Mouse (Mus musculus): Measurements from ENCODE around the gene Klf6. TPM values are rescaled to one million over a fixed set of nuclear protein-coding genes. Genes with fewer than 3 reads are reported as not detected.

Klf6 gene
- total RNA-seq (2021) = 100 to 1,000 TPM; 112 to 117 TPM

DNA sequence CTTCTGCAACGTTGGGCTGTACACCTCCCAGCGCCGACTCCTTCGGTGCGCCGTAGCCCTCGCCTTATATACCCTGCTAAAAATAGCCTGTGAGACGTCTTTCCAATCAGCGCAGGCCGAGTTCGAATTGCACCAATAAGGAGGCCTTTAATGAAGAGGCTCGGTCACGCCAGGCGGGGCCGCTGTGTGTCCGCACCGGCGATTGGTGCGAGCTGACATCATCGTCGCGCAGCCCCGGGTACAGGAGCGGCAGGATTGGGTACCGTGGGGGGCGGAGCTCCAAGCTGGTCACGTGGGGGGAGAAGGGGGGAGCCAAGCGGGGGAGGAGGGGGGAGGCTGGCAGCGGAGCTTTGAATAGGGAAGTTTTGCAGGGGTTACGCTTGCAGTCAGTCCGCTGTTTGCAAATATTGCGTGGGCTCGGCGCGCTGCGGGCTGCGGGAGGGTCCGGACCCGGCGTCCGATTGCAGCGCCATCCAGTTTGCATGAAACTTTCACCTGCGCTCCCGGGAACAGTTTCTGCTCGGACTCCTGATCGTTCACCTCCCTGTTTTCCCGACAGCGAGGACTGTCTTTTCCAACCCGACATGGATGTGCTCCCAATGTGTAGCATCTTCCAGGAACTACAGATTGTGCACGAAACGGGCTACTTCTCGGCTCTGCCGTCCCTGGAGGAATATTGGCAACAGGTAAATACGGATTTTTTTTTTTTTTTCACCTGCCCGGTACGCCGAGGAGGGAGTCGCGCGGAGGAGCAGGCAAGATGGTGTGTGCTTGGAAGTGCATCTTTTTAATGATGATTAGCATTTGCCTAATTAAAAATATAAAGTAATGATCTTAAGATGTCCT is at the start of gene Klf6:
Klf6 (plus strand) TSS at position 326 of the 846 bp plus-strand sequence.
- DNase-seq = peak; percentile 99
- intact Hi-C loops (cut with DNase I) = loop anchor here (2.0 to 10.0 kb wide), 5 partner anchors 367 to 1087 kb away; no protein-coding TSS in a partner anchor

DNA sequence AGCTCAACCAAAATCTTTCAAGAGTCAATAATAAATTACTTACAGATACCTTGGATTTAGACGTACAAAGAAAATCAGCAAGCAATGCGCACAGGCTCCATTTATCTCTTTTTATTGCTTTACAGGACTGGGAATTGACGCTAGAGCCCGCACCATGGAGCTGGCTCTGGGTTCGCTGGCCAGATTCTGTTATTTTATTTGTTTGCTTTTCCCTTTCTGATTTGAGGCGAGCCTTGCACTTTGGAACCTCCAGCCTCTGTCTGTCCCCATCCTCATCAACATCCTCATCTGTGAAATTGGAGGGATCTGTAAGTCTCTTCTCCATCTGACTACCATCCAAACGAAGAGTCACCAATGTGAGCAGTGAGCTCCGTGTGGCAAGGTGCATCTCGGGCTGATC is 47.8 kb upstream of the Klf6 start:
- intact Hi-C loops (cut with DNase I) = no loop called here
- DNase-seq = no peak

DNA sequence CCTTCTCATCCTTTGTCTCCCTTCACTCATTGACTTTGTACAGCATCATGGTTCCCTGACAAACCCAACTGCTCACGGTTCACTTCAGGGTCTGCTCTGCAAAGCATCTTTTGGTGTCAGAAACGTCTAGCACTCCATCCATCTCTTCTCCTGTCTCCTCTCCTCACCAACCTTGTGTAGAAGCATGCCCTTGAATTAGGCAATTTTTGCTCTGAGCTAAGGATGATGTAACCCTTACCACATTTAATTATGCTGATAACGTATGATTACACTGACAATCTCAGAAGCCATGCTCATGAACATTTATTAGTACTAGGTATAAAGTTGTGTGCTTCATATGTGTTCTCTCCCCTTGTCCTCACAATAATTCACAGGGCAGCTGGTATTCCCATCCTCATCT is 44.0 kb upstream of the Klf6 start:
- intact Hi-C loops (cut with DNase I) = no loop called here
- no peak for DNase-seq

DNA sequence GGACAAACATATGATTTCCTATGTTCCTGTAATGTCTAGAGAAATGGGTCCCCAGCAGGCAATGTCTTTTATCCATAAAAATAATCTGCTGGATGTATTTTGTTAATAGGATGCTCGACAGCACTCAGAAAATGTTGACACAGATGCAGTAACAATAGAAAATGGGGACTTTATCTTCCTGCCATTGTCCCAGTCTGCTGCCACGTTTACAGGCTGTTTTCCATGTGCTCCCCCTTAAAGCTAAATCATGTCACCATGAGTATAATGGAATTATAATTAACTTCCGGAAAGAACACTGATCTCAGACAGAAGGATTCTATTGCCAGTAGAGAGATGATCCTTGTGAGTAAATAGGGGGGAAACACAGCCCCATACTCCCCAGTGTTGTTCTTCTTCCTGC is 42.1 kb upstream of the Klf6 start:
- no peak for DNase-seq
- intact Hi-C loops (cut with DNase I) = no loop called here

DNA sequence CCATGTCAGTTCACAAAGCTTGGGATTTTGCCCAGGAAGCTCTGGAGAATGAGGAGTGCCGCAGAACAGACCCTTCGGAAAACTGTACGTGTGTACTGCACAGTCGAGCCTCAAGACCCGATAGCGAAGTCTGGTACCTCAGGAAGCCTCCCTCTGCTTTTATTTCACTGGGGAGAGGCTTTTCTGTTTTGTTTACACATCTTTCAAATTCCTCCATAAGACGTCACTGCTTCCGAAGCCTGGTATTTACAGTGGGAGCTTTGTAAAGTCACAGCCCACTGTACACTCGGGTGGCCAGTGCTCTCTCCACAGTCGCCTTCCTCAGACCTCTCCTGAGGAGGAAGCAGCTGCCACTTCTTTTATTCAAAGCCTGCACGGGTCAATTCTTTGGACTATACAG is 38.7 kb upstream of the Klf6 start:
- DNase-seq = no peak
- intact Hi-C loops (cut with DNase I) = no loop called here

DNA sequence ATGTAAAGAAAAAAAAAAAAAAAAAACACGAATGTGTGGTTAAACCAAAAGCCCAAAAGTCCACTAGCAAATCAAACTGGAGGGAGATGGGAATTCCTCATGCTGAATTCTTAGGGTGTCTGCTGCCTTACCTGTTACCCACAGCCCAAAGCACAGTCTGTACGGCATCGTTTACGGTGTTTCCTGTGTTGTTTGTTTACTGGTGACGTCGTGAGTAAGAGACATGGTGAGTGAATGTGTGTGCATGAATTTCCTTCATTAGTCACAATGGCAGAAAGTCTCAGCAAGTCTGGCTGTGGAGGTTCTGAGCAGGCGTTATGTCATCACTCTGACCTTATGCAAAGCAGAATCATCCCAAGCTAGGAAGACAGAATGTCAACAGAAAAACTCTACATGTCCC is 38.1 kb upstream of the Klf6 start:
- intact Hi-C loops (cut with DNase I) = no loop called here
- no peak for DNase-seq

DNA sequence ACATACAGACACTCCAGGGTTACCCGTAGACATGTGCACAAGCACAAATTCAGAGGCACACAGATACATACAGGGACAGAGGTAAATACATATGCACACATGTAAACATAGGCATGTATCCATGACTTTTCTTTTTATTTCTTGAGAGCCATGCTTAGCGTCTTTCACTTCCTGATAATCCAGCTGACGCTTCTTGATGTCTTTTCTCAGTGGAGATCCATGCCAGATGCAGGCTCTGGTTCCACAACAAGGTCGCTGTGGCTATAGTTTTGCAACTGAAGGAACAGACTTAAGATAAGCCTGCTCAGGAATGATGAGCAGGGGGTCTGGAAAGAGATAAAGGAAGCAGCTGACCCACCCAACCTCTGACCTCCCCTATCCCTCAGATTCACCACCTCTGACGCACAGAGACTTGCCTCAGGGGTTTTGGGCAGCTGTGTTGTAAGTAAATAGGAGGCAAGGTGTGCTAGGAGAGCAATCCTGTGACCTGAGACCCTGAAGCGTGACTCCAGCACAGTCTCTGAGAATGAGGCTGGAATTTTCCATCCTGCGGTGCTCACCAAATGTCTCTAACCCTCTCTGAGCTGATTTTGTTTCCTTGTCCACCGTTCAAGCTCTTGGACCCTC is 37.0 kb upstream of the Klf6 start:
- intact Hi-C loops (cut with DNase I) = no loop called here
- no peak for DNase-seq

DNA sequence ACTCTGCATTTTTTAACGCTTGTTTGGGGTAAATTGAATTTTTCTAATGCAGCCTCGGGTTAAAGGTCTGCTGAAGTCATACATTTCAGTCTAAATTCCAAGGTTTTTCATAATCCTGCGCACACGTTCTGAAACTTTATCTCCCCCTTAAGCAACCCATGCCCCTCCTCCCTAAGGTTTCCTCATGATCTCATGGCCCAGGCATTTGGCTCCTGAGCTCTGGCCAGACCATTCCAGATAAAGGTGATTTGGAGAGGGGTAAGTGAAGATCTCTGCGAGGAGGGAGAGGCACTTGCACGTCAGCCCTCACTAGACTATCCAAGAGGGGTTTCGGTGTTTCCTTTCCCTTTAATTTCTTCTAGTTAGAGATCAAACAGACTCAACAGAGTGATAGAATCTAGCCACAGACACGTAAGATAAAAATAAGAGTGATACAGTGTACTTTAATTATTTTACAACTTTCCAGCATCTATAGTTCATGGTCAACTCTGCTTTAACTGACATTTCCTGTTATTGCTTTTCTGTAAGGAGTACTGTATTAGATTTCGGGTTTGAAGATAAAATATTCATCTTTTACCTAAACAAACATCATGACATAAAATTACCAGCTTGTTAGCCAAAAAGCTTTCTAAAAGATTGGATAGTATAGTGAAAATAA is 35.0 kb upstream of the Klf6 start:
- DNase-seq = no peak
- intact Hi-C loops (cut with DNase I) = no loop called here

DNA sequence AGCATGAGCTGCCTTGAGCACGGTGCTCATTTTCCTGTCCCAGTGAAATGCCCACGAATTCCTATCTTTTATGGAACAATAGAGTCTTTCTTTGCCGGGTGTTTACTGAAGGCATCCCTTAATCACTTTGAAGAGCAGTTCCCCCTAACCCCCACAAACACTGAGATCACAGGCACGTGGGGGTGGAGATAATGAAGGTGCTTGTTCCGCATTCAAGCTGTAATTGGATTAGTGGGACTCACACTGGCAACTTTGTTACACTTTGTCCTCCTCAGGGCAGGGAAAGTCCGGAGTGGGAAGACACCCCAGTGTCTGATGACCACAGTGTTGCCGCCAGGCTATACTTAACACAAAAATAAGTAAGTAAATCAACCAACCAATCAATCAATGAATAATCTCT is 29.3 kb upstream of the Klf6 start:
- DNase-seq = no peak
- intact Hi-C loops (cut with DNase I) = no loop called here

DNA sequence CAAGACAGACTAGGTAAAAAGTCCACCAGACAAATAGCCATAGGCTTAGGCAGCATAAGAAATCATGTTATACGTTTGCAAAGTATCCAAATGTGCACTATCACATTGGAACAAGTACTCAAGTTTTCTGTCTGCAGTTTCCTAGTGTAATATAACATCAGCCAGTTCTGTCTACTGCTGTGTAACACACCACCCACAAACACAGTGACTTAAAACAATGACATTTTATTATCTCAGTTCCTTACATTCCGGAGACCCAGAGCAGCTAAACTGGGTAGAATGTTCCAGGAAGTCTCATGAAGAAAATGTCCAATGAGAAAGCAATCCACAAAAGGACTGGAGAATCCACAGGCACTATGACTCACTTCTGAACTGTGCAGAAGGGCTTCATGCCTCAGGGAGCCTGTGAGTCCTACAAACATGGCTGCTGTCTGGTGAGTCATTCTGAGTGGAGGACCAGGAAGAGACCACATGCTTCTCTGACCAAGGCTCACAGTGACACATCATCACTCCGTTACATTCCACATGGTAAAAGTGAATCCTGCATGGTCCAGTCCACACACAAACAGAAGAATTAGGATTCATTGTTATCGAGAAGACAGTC is 24.0 kb upstream of the Klf6 start:
- DNase-seq = no peak
- intact Hi-C loops (cut with DNase I) = no loop called here

DNA sequence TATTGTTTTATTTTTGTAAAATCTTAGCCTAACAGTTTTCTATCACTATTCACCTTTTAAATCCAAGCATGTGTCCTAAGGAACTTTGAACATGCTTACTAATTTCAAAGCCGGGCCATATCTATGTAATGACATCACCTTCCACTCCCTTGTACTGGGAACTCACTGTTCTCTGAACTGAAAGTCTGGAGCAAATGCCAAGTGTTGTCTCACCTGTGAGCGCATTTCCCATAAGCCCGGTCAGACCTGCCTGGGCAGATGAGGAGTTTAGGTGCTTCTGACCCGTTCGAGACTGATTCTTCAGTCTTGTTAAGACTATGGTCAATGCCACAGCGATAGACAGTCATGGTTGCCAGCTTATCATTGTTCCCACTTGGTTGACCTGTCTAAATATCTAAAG is 19.9 kb upstream of the Klf6 start:
- intact Hi-C loops (cut with DNase I) = no loop called here

DNA sequence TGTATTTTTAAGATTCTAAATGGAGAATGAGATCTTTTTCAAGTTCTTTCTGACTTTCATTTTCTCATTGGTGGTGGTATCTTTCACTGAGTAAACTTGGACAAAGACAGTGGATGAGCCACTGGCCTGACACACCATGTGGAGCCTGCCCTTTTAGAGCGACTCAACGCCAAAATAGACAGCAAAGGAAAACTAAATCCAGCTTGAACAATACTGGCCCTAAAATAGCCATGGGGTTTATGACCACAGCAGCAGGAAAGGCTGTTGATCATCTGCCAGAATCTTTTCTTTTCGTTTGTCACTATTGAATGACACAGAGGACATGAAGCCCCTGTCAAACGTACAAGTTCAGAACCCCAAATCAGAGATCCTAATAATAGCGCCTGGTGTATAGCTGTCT is 18.4 kb upstream of the Klf6 start:
- intact Hi-C loops (cut with DNase I) = no loop called here

More for the DNA sequence above, 19.9 kb upstream of the Klf6 start:
- no peak for DNase-seq

DNA sequence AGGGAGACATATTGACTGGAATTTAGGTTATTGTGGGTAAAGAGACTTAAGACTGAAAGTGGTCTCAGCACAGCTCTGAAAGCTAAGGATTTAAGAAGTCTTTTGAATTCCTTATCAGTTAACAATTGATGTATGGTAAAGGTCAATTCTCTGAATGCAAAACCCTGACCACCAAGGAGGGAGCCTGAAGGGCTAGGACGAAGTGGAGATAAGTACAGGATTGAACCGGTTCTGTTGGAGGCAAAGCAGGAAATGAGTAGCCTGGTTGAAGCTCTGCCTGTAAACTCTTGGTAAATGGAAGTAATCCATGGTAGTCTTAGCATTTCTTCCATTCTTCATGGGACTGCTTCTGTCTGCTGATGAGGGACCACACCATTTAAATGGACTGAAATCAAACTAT is 17.5 kb upstream of the Klf6 start:
- intact Hi-C loops (cut with DNase I) = no loop called here
- no peak for DNase-seq

More for the DNA sequence above, 18.4 kb upstream of the Klf6 start:
- DNase-seq = no peak

DNA sequence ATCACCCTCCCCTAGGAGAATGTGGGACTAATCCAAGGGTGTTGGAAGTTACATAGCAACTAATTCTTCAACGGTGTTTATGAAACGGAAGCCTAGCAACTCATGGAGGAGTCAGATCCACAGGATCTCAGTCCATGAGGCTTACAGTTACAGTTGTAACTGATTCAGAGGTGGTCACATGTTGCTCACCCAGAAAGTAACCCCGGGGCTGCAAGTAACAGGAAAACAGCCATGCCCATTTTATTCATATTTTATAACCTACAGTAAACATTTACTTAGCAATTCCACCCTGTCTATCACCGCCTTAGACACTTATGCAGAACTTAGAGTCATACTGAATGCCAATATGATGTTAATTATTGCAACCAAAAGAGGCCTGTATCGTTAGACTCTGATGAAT is 16.9 kb upstream of the Klf6 start:
- intact Hi-C loops (cut with DNase I) = no loop called here

DNA sequence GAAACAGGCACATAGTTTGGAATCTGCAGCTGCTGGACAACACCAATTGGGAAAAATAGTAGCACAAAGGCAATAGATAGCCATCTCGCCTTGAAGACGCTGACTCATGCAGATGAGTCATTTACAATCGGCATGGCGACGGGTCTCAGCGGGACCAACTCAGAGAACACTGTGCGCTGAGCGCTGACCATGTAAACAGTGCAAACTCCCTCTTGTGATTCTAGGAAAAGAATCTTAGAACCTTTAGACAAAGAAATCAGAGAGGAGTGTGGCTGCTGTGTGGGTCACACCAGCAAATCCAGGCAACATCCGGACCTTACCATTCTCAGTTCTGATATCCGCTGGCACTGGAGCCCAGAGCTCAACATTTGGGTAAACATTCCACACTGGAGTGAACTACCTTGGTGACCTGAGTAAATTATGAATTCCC is 16.1 kb upstream of the Klf6 start:
- no peak for DNase-seq
- intact Hi-C loops (cut with DNase I) = no loop called here

More for the DNA sequence above, 16.9 kb upstream of the Klf6 start:
- DNase-seq = no peak

DNA sequence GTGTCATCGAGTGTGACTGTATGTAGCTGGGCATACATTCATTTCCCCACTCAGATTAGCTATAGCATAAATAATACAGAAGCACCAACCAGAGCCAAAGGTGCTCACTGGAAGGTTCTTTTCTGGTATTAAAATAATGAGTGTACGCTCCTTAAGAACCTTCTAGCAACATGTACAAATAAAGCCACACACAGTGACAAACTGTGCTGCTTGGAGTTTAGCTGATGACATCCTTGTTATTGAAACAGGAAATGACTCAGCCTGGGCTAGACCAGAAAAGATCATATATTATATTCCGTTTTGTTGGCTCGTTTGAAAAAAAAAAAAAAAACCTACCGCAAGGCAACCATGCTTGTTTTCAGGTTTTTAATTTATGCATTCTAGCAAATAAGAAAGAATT is 15.7 kb upstream of the Klf6 start:
- intact Hi-C loops (cut with DNase I) = no loop called here
- no peak for DNase-seq

DNA sequence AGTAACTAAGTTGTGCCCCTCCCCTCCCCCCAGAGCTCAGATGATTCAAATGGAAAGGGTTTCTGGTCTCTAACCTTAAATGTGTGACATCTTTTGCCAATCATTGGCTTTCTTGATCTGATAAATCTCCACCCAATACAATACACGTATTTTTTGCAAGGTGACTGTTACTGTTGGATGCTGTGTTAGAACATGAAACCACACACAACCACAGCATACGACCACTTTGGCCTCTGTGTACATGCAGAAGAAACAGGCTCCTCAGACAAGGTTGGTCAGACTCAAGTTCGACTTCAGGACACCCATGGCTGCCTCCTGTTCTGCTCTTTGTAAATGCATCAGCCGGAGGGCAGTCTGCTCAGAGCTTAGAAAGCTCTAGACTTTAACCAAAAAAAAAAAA is 14.4 kb upstream of the Klf6 start:
- no peak for DNase-seq
- intact Hi-C loops (cut with DNase I) = no loop called here

DNA sequence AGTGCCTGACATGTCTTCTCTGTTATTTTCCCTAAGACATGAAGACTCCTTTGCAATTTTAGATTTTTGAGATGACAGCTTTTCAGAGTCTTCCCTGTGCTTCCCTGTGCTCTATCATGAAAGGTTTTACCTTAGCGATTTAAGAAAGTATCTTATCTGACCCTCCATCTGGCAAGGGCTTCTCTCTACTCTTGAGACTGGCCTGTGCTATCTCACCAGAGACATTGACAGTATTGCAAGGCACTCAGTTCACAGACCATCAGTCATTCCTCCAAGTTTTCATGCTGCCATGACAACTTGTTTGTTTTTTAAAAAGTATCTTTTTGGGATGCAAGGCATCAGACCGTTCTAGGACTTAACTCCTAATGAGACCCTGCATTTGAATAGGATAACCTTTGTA is 13.5 kb upstream of the Klf6 start:
- DNase-seq = no peak
- intact Hi-C loops (cut with DNase I) = no loop called here

DNA sequence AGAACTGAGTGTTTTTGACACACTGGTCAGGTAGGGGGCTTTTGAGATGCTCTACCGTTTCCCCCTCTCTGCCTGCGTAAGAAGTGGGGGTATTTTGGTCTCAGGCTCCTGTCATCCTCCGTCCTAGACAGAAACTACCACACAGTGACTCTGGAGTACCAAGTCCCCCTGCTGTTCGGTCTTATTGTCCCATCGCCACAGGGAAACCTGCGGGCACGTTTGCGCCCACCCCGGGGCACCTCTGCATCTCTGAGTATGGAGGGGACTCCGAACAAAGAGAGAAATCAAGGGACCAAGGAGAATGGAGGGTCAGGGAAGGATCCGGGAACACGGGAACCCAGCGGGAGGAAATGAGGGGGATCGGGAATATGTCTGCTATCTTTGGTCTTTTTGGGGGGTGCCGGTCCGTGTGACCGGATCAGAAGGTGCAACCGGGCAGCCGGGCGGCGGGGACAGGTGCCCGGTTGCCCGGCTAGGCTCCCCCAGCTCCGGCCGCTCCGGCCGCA is 578 bp upstream of the Klf6 start:
- no peak for DNase-seq
- intact Hi-C loops (cut with DNase I) = loop anchor here (5.0 to 10.0 kb wide), 4 partner anchors 366 to 1086 kb away; no protein-coding TSS in a partner anchor

DNA sequence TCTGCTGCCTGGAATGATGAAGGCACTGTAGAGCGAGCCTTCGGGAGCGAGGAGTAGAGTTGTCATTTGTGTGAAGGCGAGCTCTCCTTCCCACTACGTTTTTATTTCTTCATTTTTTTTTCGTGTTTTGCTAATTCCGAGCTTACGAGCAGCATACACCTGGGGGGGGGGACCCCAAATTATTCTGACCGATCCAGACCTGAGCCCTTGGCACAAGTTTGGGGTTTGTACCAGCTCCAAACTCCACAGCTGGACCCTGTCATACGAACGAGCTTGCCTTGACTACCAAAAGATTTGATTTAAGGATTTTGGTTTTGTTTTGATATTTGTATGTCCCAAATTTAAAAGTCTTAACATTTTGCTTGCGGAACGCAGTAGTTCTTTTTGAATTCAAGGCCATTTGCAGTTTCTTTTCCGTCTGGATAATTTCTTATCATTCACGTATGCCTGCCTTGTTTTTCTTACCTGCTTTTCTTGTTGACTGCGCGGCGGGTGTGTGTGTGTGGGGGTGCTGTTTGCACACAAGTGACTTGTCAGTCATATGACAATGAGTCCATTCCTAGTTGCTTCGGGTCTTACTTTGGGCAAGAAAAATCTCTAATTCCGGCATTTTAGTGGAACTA is 832 bp downstream of the Klf6 start:
- peak; percentile 48 for DNase-seq
- intact Hi-C loops (cut with DNase I) = loop anchor here (2.0 to 10.0 kb wide), 5 partner anchors 367 to 1087 kb away; no protein-coding TSS in a partner anchor
